Mouse (Mus musculus) c-Kit-negative CD71-positive TER-119-positive erythroid progenitor cells, embryonic 14.5 days (primary cell): ENCODE measurements around the gene Smyd3.

Source experiments
- DNase-seq: peaks from one replicate; pipeline ENCODE4 v3.0.0-alpha.2; 2013; ENCODE audit warnings: low read depth, low spot score

Gene Smyd3

DNA sequence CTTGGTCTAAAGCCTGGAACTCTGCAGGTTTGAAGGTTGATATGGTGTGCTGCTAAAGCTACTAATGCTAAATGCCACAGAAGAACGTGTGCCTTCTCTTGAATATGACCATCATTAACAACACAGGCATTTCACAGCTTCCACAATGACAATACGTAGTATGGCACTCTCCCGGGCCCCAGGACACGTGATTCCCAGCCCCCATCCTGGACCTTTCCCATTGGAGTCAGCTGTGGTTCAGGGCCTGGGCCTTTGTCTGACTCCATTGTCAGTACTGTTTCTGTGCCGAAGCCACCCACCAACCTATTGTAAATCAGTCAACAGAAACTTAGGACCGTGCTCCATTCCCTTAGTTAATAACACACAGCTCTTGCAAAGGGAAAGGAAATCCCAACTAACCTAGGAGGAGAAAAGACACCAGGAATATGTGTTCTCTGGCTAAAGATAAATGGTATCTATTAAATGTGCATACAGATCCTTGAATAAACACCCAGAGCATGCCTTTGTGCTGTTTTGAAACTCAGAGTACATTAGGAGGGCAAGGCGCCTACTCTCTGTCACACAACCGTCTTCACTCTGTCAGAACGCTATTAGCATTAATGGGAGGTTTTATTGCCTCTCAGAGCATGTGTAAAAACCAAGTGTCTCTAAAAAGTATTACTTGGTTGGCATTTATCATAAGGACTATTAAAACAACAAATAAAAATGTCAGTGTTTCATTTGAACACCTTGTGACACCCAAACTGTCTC, 397.4 kb downstream of the Smyd3 start:
- no peak for DNase-seq

DNA sequence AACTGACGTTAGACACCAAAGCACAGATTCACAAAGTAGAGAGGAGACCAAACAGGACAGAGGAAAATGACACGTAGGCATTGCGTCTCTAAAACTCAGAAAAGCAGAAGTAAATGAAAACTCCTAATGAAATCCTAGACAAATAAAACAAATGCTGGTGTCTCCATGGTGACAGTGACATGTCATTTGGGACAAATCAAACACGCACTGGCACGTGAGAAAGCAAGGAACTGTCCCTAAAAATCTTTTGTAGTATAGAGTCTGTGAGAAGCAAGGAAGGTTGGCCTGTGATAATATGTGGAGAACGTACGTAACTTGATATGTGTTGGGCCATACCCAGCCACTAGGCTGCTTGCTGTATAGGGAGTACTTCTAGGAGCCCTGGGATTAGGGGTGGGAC, 399.2 kb downstream of the Smyd3 start:
- DNase-seq, result no peak

- no peak for DNase-seq
These were observed 400.8 kb downstream of the Smyd3 start for GRCm38 (mm10) chr1:179116729-179117663.

GRCm38 (mm10) chr1:179114833-179115495, 402.9 kb downstream of the Smyd3 start:
- DNase-seq, result no peak

DNA sequence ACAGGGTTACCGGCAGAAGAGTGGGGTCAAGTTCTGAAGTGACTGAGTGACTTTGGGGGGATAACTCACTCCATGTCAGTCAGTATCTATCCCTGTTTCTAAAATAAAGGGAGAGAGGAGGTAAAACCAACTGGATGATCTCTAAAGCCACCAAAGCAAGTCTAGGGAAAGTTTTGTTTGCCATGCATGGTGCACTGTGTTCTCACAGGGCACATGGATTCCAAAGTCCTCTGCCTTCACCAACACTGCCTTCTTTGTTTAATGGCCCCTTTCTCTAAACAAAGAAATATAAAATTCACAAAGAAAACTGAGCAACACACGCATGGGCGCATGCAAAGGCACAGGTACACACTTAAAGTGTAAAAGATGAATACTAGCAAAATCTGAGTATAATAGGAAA, 403.5 kb downstream of the Smyd3 start:
- DNase-seq, result no peak

DNA sequence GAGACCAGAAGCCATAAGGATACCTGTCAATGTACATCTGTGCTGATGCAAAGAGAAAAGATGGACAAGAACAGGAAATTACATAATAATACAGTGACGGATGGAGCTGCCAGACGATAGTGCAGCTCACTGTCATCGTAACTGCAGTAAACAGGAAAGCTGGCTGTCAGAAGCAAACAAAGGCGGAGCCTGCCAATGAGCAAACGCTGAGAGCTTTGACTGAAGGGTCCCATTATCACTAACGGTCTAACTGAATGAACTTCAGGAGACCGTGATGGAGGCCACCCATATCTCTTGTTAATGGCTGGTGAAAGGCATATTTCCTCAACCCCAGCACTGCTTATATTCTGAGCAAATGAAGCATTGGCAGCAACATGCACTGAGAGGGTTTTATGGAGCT, 409.1 kb downstream of the Smyd3 start:
- no peak for DNase-seq

- DNase-seq, result no peak
These were observed 409.8 kb downstream of the Smyd3 start for GRCm38 (mm10) chr1:179107761-179108694.

- no peak for DNase-seq
These were observed 410.6 kb downstream of the Smyd3 start for GRCm38 (mm10) chr1:179107211-179107610.

DNA sequence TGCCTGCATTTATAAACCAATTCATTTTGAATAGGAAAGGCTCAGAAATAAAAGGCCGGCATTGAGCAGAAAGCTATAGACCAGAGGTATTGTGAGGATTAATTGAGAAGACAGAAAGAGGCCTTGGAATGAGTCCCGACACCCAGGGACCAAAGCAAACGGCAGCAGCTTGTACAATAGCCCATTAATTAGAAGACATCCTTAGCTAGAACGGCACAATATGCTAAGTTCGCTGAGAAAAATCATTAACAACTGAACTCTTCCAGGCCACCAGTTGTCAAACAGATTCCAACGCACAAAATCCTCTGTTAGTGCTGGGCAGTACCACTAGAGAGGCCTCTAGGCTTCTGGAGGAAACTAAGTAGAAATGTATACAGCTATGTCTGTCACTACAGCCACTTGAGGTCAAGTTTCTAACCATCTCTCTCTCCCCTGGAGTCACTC, 411.1 kb downstream of the Smyd3 start:
- DNase-seq, result no peak

- no peak for DNase-seq
These were observed 411.6 kb downstream of the Smyd3 start for GRCm38 (mm10) chr1:179106103-179106701.

DNA sequence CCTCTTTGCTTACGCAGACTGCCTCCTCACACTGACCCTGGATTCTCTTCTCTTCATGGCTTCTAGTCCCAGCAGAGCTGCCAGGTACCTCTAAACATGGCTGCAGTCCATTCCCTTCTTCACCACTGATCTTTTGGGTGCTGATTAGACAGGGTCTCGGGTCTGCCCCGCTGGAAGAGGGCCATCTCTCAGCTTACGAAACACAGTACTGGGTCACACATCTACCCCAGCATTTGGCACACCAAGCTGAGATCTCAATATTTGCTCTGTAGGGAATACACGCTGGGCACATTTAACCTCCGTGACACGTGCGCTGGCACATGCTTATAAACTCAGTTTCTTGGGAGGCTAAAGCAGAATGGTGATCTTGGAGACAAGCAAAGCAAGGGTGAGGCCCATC, 413.4 kb downstream of the Smyd3 start:
- no peak for DNase-seq

DNA sequence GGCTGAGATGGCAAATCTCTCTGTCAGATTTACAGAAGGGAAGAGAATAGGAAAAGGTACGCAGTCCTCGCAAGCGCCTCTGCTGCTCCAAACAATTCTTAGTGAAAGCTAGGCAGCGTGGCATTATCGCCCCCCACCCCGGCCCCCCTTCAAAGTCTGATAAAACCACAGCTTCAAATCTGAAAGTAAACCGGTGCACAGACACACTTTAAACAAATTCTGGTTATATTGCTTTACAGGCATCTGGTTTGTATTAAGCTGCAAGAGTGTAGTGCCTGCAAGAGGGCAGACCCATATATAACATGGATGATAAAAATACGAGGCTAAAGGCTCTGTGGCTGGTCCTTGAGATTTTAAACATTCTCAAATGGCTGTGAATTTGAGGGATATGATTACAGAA, 420.8 kb downstream of the Smyd3 start:
- no peak for DNase-seq

GRCm38 (mm10) chr1:179096323-179096722, 421.5 kb downstream of the Smyd3 start:
- DNase-seq, result no peak

- no peak for DNase-seq
These were observed 428.7 kb downstream of the Smyd3 start for GRCm38 (mm10) chr1:179089174-179089573.

DNA sequence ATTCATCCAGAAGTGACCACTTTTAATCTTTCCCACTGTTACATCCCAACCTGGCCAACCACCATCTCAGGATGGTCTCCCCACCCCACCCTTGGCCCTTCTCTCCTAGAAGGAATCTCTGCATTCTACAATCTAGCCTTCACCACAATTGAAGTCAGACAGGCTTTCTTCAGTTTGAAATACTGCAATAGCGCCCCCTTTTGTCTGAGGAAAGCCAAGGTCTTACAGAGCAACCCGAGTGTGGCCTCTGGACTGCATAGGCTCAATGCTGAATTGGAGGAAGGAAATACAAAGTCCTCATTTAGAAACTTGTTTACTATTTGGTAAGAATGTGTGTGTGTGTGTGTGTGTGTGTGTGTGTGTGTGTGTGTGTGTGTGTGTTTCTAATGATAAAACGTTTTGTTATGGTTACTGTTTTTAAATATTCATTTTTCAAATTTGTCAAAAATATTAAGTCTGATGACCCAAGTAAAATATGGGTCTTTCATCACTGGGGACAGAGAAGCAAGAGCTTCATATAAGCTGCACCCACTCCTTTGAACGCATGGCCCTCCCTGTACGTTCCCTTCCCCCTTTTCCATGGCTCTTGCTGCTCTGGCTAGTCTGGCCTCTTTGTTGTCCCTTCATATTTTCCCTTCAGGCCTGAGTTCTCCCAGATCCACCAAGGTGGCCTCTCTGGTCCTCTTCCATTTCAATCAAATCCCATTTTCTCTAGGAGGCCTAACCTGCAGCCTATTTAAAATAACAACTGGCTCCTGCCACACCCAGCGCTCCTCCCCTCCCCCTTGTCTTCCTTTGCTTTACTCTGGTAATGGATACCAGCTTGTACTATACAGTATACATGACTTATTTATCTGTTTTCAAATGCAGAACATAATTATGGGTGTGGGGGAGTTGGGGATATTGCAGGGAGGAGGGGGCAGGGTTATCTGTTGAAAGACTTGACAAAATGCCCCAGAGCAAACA, 430.5 kb downstream of the Smyd3 start:
- no peak for DNase-seq

- DNase-seq, result no peak
These were observed 431.6 kb downstream of the Smyd3 start for GRCm38 (mm10) chr1:179086208-179086607.

- no peak for DNase-seq
These were observed 434.7 kb downstream of the Smyd3 start for GRCm38 (mm10) chr1:179083098-179083497.

DNA sequence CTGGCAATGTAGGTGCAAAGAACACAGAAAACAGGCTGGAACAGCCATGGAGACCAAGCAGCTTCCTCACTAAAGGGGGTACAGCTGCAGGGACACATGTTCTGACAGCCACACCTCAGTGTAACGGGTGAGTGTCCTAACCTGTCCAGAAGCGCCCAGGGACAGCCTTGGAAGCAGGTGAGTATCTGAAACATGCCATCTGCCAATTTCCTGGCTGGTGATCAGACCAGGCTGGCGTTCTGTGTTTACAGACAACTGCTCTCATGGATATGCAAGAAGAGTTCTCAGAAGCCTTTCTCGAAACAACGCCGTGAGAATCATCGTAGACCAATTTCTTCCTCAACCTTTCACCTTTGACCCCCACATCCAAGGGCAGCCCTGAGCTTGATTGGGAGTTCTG, 444.0 kb downstream of the Smyd3 start:
- no peak for DNase-seq

DNA sequence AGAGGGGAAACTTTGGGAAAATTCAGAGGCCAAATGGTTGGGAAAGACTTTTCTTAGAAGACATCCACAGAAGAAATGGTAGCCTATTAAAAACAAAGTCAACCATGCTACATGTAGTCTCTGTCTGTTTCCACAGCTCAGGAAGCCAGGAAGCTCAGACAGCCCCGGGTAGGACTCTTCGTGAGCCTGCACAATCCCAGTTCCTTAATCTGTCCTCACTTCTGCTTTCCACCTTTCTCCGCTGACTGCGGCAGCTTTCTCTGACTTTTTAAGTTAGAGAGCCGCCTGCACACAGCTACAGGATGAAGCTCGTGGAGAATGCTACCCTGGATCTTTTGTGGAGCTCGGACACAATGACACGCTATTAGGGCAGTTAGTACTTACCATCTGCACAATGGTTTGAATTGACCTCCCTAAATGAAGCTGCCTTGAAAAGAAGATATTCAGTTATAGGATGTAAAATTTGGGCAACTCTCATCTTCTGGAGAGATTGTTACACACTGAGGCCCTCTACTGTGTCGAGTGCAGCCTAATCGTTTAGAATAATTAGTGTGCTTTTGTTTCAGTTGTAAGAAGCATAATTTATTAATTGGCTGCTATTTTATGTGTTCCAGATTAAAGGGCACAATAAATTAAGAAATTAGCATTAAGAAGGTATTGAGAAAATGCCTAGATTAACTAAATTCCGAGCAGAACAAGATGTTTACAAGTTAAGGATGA, 444.7 kb downstream of the Smyd3 start:
- no peak for DNase-seq
